Mouse (Mus musculus): ENCODE measurements around the gene Otogl.
"Not testable (repeated sequence)": the region's sequence is repeated elsewhere in the genome, so short reads cannot be mapped to it uniquely, and the experiment has no call there.

Otogl gene

DNA sequence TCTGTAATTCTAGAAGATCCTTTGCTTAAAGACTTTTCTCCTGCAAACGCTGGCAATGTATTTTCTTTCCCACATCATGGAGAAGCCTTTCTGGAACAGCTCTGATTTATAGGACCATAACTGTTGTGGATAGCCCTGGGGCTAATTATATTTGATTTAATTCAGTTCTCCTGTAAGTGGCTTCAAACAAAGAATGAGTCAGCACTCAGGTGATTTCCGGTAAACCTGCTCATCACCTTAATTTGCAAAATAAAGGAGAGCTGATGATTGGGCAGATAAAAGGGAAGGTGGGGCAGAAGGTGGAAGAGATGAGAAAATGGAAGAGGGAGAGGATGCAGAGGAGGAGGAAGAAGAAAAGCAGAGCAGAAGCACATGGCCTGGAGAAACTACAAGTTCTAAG is 107.6 kb downstream of the Otogl start:
- DNase-seq, result not testable (repeated sequence)

- peak; percentile 16 for DNase-seq
Measured at GRCm38 (mm10) chr10:107799671-107800353, 112.1 kb downstream of the Otogl start.

GRCm38 (mm10) chr10:107794812-107795756 is 116.8 kb downstream of the Otogl start:
- no peak for DNase-seq

- no peak for DNase-seq
Measured at GRCm38 (mm10) chr10:107792491-107792890, 119.4 kb downstream of the Otogl start.

DNA sequence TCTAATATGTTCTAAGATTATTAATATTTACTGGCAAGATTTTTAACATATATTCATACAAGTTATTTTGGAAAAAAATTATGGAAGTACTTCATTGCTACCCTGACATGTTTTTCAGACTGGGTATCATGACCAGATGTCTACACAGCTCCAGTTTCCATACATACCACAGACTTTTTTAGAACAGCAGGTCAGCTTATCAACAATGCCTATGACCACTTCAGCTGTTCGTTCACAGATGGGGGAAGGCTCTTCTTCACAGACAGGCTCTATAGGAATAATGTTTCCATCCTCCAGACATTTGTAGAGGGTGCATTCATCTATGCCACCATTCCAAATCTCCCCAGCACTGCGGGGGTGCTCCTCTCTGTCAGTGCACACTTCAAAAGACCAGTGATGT is 132.4 kb downstream of the Otogl start:
- no peak for DNase-seq

GRCm38 (mm10) chr10:107759624-107760023 is 152.3 kb downstream of the Otogl start:
- no peak for DNase-seq

DNA sequence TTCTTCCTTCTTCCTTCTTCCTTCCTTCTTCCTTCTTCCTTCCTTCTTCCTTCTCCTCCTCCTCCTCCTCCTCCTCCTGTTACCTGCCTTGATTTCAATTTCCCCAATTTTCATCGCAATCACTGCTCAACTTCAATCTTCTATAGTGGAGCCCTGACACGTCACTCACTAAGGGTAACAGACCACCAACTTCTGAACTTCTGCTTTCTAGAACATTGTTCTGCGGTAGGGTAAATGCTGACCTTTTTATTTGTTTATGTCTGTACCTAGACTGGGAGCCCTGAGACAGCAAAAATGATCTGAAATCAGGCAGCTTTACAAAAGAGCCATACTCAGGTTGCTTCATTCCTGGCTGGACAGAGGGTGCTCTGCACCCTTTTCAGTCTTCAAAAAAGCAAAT is 158.5 kb downstream of the Otogl start:
- no peak for DNase-seq

- no peak for DNase-seq
Measured at GRCm38 (mm10) chr10:107752351-107753143, 159.4 kb downstream of the Otogl start.

DNA sequence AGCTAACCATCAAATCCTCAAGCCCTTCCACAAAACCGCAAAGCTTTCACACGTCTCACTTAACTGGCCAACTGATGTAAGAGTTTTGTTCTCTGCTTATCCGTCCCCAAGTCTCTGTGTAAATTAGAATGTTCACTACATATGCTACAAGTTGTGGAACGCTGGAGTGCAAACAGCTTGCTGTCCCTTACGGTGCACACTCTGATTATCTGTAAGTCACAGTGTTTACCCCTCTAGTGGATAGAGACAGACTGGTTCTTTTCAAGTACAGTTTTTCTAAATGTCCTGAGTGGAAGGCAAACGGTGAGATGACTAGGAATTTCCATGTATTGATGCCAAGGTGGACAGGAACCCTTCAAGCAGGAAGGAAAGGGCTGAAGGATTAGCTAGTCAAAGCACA is 160.0 kb downstream of the Otogl start:
- no peak for DNase-seq

- DNase-seq, result peak; percentile 3
Measured at GRCm38 (mm10) chr10:107747566-107747965, 164.4 kb downstream of the Otogl start.

DNA sequence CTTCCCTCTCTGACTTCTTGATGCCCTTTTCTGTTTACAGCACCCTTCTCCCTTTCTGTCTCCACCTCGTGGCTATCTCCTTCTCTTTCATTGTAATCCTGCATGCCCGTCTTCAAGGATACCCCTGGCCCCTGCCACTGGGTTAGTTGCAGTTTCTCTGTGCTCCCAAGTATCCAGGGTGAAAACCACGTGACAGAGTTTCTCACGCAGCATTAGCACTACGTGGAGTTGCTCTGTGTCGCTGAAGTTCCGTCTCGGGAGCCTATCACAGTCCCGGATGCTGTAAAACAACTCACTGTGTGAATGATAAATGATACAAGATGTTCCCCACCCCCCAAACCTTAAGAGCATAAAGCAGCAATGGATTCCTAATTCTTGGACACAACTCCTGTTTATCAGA is 165.2 kb downstream of the Otogl start:
- DNase-seq, result no peak

- no peak for DNase-seq
Measured at GRCm38 (mm10) chr10:107739815-107740214, 172.1 kb downstream of the Otogl start.

GRCm38 (mm10) chr10:107737743-107738142 is 174.2 kb downstream of the Otogl start:
- DNase-seq, result no peak

DNA sequence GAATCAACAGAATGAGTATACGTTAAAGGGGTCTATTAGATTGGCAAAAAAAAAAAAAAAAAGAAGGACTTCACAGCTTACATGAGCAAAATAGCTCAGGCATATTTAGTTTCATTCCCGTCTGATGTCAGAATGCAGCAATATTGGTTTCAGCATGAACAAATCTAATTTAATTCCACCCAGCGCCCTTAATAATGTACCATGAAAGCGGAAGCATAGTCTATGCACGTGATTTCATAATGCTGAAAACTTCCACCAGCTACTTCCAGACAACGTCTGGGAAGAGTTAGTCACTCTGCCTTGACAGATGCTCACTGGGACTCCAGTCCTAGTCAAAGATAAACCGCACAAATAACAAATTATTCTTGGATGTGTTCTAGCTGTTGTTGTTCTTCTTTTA is 176.5 kb downstream of the Otogl start:
- no peak for DNase-seq

GRCm38 (mm10) chr10:107734327-107734726 is 177.6 kb downstream of the Otogl start:
- no peak for DNase-seq

GRCm38 (mm10) chr10:107725631-107726030 is 186.3 kb downstream of the Otogl start:
- DNase-seq, result no peak

DNA sequence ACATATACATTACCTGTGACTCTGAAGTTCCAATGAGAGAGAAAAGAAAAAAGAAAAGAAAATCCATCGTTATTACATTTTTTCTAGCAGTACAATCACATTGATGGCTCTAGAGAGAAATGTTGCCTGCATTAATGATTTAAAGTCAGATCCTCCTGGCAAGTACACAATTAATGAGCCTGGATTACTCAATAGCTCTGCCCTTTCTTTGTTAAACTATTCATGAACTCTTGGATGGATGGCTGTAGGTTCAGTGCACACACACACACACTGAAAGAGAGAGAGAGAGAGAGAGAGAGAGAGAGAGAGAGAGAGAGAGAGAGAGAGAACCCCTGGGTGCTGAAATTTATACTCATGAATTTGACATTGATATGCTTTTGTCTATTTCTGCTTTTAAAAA is 192.1 kb downstream of the Otogl start, which contains the start of gene Ptprq:
Ptprq (minus strand) TSS at position 246 of the 400 bp plus-strand sequence.
- DNase-seq, result no peak
